Mouse (Mus musculus) C2C12 (cell line): Measurements from ENCODE around the gene Man1b1. TPM values are rescaled to one million over a fixed set of nuclear protein-coding genes. Genes with fewer than 3 reads are reported as not detected.

Source experiments
- H3K27me3 ChIP-seq: one replicate; pipeline ENCODE4 v1.6.1; 2011; ENCODE audit not compliant: control insufficient read depth, insufficient read depth, insufficient read length
- H3K36me3 ChIP-seq: one replicate; pipeline ENCODE4 v1.6.1; 2011; ENCODE audit not compliant: control insufficient read depth, insufficient read depth
- H3K4me3 ChIP-seq: one replicate; pipeline ENCODE4 v1.5.1; 2011; ENCODE audit warnings: mild to moderate bottlenecking, control low read depth; ENCODE audit not compliant: poor library complexity, insufficient read depth, severe bottlenecking
- H3K79me2 ChIP-seq: one replicate; pipeline ENCODE4 v1.6.1; 2011; ENCODE audit not compliant: control insufficient read depth, insufficient read depth
- H3K79me3 ChIP-seq: one replicate; pipeline ENCODE4 v1.6.1; 2011; ENCODE audit warnings: low read depth, control low read depth
- H3ac ChIP-seq: one replicate; pipeline ENCODE3; 2011; ENCODE audit warnings: low read depth; ENCODE audit not compliant: control insufficient read depth, insufficient read length
- CEBPB ChIP-seq: IDR thresholded peaks from one replicate; pipeline ENCODE4 v1.6.1; 2011; ENCODE audit warnings: low read depth, mild to moderate bottlenecking, control low read depth, moderate library complexity
- CTCF ChIP-seq: IDR thresholded peaks from one replicate; pipeline ENCODE4 v1.5.1; 2011; ENCODE audit not compliant: control insufficient read depth, insufficient read depth, insufficient read length
- FOSL1 ChIP-seq: IDR thresholded peaks from one replicate; pipeline ENCODE4 v1.8.0; 2011; ENCODE audit warnings: mild to moderate bottlenecking, low read length; ENCODE audit not compliant: poor library complexity, insufficient read depth, severe bottlenecking
- MAX ChIP-seq: IDR thresholded peaks from one replicate; pipeline ENCODE4 v1.6.1; 2011; ENCODE audit warnings: mild to moderate bottlenecking, control low read depth
- MYOD1 ChIP-seq: IDR thresholded peaks from one replicate; pipeline ENCODE4 v1.6.1; 2011; ENCODE audit warnings: low read depth; ENCODE audit not compliant: control insufficient read depth, insufficient read length
- MYOG ChIP-seq: IDR thresholded peaks from one replicate; pipeline ENCODE4 v1.6.1; 2011; ENCODE audit not compliant: control insufficient read depth, insufficient read length; ENCODE audit errors: extremely low read depth
- USF1 ChIP-seq: IDR thresholded peaks from one replicate; pipeline ENCODE4 v1.6.1; 2011; ENCODE audit warnings: low read depth, mild to moderate bottlenecking, control low read depth, moderate library complexity
- polyA plus RNA-seq: library from polyadenylated mRNA; unstranded; fragments of >200 nt; fragmentation: generic; extraction: Trizol; gene quantifications from one replicate; pipeline ENCODE4 v1.2.1, GENCODE M21; 2012; ENCODE audit warnings: missing spikeins

Gene Man1b1
- polyA plus RNA-seq, 1 experiment = 38.0 TPM

DNA sequence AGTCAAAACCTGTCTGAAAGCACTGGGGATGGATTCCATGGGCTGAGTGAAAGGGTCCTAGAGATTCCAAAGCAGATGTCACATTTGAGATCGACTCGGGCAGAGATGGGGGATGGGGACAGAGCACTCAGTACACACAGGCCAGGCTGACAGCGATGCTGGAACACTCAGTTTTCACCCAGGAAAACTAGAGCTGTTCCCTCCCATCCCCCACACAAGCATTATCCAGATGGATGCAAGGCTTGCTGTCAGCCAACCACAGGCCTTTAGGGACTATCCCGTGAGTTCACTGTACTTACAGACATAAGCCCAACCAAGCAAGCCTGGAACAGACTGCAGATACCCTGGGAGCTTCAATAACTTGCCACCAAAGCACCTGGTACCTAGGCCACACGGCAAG is 59.1 kb downstream of the Man1b1 start:
- TF ChIP-seq USF1 (no peak), MAX (no peak), MYOD1 (no peak), CEBPB (no peak), FOSL1 (no peak), CTCF (no peak), MYOG (no peak)
- Histone ChIP-seq H3K4me3 (no peak overlapping the region), H3K79me3 (no peaks in the 10 kb centered on the region), H3ac (no peak overlapping the region), H3K27me3 (peaks cover 30% of the 10 kb centered on the region), H3K79me2 (no peaks in the 10 kb centered on the region), H3K36me3 (no peaks in the 10 kb centered on the region)

DNA sequence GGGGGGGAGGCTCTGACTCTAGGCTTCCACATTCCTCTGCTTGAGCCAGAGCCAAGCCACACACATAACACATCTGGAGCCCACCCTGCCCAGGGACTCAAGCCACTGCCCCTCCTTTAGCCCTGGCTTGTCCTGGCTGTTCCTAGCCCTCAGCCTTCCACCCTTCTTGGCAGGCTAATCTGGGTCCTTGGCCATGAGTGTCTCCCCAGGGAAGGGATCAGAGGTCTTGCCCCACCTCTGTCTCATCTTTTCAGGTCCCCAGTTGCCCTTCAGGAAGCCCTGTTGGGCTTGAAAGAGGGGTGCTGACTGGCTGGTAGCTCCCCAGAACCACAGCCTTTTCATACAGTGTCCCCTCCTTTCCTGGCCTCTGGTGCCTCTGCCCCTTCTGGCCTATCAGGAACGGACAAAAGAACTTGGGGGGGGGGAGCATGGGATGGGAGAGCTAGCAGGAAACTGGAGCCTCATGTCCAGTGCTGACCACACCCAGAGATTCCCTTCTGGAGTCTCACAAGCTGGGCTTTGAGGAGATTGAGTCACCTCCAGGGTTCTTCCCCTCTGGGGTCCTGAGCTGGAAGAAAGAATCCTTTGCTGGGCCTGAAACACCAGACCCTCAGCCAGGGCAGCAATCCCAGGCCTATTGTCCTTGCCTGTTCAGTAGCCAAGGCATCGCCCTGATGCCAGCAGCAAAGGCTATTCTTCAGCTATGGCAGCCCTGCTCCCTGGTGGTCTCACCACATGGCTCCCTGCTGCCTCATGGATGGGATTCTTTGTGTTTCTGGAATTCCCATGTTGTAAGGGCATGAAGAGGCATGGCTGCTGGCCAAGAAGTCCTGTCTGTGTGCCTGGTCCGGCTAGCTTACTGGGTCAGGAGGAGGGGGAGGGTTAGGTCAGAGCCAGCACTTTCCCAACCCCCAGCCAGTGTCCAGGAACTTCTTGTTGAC is 62.4 kb downstream of the Man1b1 start:
- no peaks in the 10 kb centered on the region for H3K79me2 ChIP-seq
- H3K36me3 ChIP-seq = no peaks in the 10 kb centered on the region
- peaks cover 54% of the 10 kb centered on the region for H3K27me3 ChIP-seq
- no peaks in the 10 kb centered on the region for H3K79me3 ChIP-seq
- TF ChIP-seq FOSL1 (no peak), CTCF (no peak), MYOG (no peak), USF1 (no peak)
- no peak overlapping the region for H3ac ChIP-seq
- no peak overlapping the region for H3K4me3 ChIP-seq

DNA sequence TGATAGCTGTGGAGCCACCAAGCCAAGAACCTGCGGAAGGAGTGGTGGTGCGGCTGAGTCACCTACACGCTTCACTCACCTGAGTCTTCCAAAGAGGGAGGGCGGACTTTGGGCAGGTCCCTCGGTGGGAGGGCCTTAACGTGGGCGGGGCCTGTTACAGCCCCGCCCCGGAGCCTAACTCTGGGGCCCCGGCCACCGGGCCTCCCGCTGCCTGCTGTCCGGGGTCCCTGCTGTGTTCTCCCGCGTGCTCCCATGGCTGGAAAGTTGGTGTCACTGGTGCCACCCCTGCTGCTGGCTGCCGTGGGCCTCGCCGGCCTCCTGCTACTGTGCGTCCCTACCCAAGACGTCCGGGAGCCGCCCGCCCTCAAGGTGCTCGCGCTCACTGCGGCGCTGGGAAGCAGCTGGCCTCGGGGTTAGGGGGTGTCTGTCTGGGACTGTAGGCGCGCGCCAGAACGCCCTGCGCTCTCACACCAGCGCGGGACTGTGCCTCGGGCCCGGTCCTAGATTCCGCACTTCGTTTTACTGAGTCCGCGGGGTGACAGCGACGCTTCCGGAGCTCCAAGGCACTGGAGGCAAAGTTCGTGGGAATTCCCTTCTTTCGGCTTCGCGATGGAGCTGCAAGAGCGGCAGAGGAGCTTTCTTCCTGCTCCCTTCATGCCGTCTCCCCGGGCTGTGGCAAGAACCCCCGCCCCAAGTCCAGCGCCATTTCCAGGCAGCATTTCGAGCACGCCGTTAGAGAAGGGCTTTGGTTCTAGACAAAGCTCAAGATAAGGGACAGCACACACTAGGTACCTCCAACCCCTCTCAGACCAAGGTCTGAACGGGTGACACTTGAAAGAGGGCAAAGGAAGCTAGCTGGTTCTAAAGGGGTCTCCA is 63.8 kb downstream of the Man1b1 start, which contains the start of gene Entpd2:
Gene Entpd2, plus strand, starts transcription at position 154 of the 876 bp plus-strand sequence.
- H3K79me3 ChIP-seq = no peaks in the 10 kb centered on the region
- no peak within 1 kb of the TSS for H3K4me3 ChIP-seq
- H3K27me3 ChIP-seq = peaks cover 61% of the 10 kb centered on the region
- H3ac ChIP-seq = no peak within 1 kb of the TSS
- H3K79me2 ChIP-seq = no peaks in the 10 kb centered on the region
- H3K36me3 ChIP-seq = no peaks in the 10 kb centered on the region
- TF ChIP-seq MYOD1 = no peak
- TF ChIP-seq USF1 = no peak
- TF ChIP-seq CEBPB = no peak
- no peak for TF ChIP-seq FOSL1
- no peak for TF ChIP-seq MYOG
- no peak for TF ChIP-seq MAX
- TF ChIP-seq CTCF = no peak

DNA sequence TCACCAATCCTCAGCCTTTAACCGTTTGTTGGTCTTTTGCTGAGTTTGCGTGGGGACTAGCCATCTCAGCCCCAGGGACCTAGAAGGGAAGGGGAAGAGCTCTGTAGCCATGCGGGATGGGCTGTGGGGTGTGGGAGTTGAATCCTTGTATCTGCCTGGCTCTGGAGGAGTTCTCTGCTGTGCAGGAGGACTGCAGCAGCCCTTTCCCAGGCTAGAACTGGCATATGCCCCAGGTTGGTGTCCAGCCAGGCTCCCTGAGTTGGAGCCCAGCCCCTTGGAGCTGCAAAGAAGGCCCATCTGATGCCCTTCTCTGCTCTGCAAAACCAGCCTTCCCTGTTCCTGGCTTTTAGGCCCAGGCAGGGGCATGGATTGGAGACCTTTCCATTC is 64.5 kb downstream of the Man1b1 start:
- no peak for TF ChIP-seq CTCF
- no peak for TF ChIP-seq USF1
- no peak for TF ChIP-seq MYOG
- no peak for TF ChIP-seq MAX
- TF ChIP-seq CEBPB = no peak
- TF ChIP-seq MYOD1 = no peak
- TF ChIP-seq FOSL1 = no peak
- Histone ChIP-seq H3ac (no peak overlapping the region), H3K79me2 (no peaks in the 10 kb centered on the region), H3K27me3 (peaks cover 61% of the 10 kb centered on the region), H3K36me3 (no peaks in the 10 kb centered on the region), H3K4me3 (no peak overlapping the region), H3K79me3 (no peaks in the 10 kb centered on the region)

DNA sequence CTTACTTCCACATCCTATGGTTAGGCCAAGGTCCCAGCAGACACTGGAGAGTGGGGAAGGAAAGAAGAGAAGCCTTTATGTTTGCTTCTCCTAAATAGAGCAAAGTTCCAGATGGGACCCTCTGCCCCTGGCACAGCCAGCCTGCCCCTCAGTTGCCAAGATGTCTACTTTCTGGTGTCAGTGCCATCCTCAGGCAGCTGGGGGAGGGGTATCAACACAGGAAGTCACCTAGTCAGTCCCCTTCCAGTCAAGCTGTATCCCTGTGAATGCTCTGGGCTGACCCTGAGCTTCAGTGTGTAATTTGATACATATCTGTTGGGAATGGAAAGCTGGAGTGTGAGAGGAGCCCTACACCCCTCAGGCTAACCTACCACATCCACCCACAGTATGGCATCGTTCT is 64.9 kb downstream of the Man1b1 start:
- H3K27me3 ChIP-seq = peaks cover 61% of the 10 kb centered on the region
- H3K36me3 ChIP-seq = no peaks in the 10 kb centered on the region
- H3K79me3 ChIP-seq = no peaks in the 10 kb centered on the region
- TF ChIP-seq FOSL1 (no peak), USF1 (no peak), MYOG (no peak)
- no peak overlapping the region for H3ac ChIP-seq
- no peak overlapping the region for H3K4me3 ChIP-seq
- H3K79me2 ChIP-seq = no peaks in the 10 kb centered on the region
